Mouse (Mus musculus): ENCODE measurements at regions not wholly inside any gene's neighbourhood (a gene's known extent, or its start where the extent isn't known, plus 50 kb on each side); places are given as distances from the start of the nearest gene placed in this dataset.

DNA sequence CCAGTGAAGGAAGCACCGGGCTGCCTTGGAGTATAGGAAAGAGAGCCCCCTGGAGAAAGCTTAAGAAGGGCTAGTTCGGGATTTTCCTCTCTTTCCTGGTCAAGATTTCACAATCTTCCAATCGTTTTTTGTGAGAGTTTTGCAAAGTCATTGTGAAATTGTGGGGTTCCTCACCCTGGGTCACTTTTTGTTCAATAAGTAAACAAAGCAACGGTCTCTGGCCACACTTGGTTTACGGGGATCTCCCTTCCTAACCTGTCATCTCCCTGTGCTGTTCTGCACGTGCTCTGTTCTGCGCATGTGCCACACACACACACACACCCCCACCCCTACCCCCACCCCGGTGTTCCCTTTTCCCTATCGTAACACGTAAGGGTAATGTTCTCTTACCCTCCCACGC lies 233.4 kb upstream of the Noct start:
- no peak for TF ChIP-seq CTCF (IDR thresholded peaks at IDR 0.05; ENCODE audit: extremely low read depth, insufficient read depth, low read length)
- TF ChIP-seq POLR2A (IDR thresholded peaks at IDR 0.05; ENCODE audit: extremely low read depth, insufficient read depth, low read length) = no peak

Measured in cortical plate, adult 2 months (tissue).